Mouse (Mus musculus): ENCODE data around the gene Smco2.

- TF ChIP-seq CTCF (IDR thresholded peaks at IDR 0.05; ENCODE audit: borderline replicate concordance, control insufficient read depth, extremely low read depth, insufficient read depth, low read length, poor library complexity): no peak
- TF ChIP-seq POLR2A (IDR thresholded peaks at IDR 0.05; ENCODE audit: control insufficient read depth, extremely low read depth, insufficient read depth, low read length, poor library complexity): no peak
Observed at GRCm38 (mm10) chr6:146838863-146839262, 11.0 kb upstream of the Smco2 start.

Data from thymus, adult 2 months (tissue).